Mouse (Mus musculus): ENCODE results near the gene Zfp605. TPM values are rescaled to one million over a fixed set of nuclear protein-coding genes. Genes with fewer than 3 reads are reported as not detected.

Zfp605 gene
- polyA plus RNA-seq, 1 experiment from 2014 or later: 14.6 TPM

Other genes with a start within 250 kb of the Zfp605 start
- 0.23 and 0.74 TPM in 2 replicates for gene Gm15446, start 186.7 kb upstream of the Zfp605 start, polyA plus RNA-seq (2014; fragmentation: Nextera tagmentation; extraction: Ambion mirVana)
- 21.4 and 23.4 TPM in 2 replicates for gene Zfp932, start 113.6 kb upstream of the Zfp605 start, polyA plus RNA-seq (2014; fragmentation: Nextera tagmentation; extraction: Ambion mirVana)
- gene Gm17655, start 37.6 kb upstream of the Zfp605 start, polyA plus RNA-seq (2014; fragmentation: Nextera tagmentation; extraction: Ambion mirVana): 3.9 and 5.5 TPM in 2 replicates
- 0.46 and 0.47 TPM in 2 replicates for gene Gm35315, start 15.7 kb upstream of the Zfp605 start, polyA plus RNA-seq (2014; fragmentation: Nextera tagmentation; extraction: Ambion mirVana)
- 1.7 and 3.2 TPM in 2 replicates for gene Plcxd1, start 10.1 kb upstream of the Zfp605 start, polyA plus RNA-seq (2014; fragmentation: Nextera tagmentation; extraction: Ambion mirVana)
- gene Gtpbp6, start 1.9 kb upstream of the Zfp605 start, polyA plus RNA-seq (2014; fragmentation: Nextera tagmentation; extraction: Ambion mirVana): 53.1 and 55.9 TPM in 2 replicates
- gene Chfr, start 25.8 kb downstream of the Zfp605 start, polyA plus RNA-seq (2014; fragmentation: Nextera tagmentation; extraction: Ambion mirVana): 86.9 and 88.2 TPM in 2 replicates
- gene Golga3, start 66.6 kb downstream of the Zfp605 start, polyA plus RNA-seq (2014; fragmentation: Nextera tagmentation; extraction: Ambion mirVana): 28.2 and 30.6 TPM in 2 replicates
- gene Ankle2, start 120.9 kb downstream of the Zfp605 start, polyA plus RNA-seq (2014; fragmentation: Nextera tagmentation; extraction: Ambion mirVana): 26.1 and 27.8 TPM in 2 replicates
- 108 and 109 TPM in 2 replicates for gene Pgam5, start 159.8 kb downstream of the Zfp605 start, polyA plus RNA-seq (2014; fragmentation: Nextera tagmentation; extraction: Ambion mirVana)
- gene Pxmp2, start 176.1 kb downstream of the Zfp605 start, polyA plus RNA-seq (2014; fragmentation: Nextera tagmentation; extraction: Ambion mirVana): 8.8 and 9.2 TPM in 2 replicates
- 8.2 and 9.8 TPM in 2 replicates for gene Pole, start 176.2 kb downstream of the Zfp605 start, polyA plus RNA-seq (2014; fragmentation: Nextera tagmentation; extraction: Ambion mirVana)
- gene P2rx2, start 233.1 kb downstream of the Zfp605 start, polyA plus RNA-seq (2014; fragmentation: Nextera tagmentation; extraction: Ambion mirVana): 9.9 and 12.2 TPM in 2 replicates
- not detected in 2 replicates for gene Lrcol1, start 234.6 kb downstream of the Zfp605 start, polyA plus RNA-seq (2014; fragmentation: Nextera tagmentation; extraction: Ambion mirVana)

Measured in hindbrain, embryonic 14.5 days (tissue).